Mouse (Mus musculus): ENCODE measurements at regions not wholly inside any gene's neighbourhood (a gene's known extent, or its start where the extent isn't known, plus 50 kb on each side); places are given as distances from the start of the nearest gene placed in this dataset.
"Not testable (repeated sequence)": the region's sequence is repeated elsewhere in the genome, so short reads cannot be mapped to it uniquely, and the experiment has no call there.

DNA sequence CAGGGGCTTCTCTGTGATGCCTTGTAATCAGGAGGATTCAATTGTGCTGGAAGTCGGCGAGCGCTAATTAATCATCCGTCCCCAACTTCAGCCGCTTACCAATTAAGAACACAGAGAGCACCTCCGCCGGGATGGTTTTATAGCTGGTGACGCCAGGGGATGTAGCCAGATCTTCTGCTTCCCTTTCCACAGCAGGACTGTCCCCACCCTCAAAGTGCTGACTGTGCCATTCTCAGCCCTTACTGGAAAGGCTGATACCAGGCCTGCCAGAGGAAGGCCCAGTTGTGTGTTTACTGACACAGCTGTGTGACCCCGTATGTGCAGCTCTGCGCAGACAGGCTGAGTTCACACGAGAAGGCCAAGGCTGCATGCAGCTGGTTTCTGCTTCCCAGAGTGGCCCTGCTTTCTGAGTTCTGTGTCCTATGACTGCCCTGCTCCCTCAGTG, 59.9 kb upstream of the Bend4 start:
- Histone ChIP-seq H3K4me3 (no peak overlapping the region), H3K4me1 (peaks cover 13% of the 10 kb centered on the region), H3K36me3 (replicated peaks) (no peaks in the 10 kb centered on the region), H3K9me3 (no peaks in the 10 kb centered on the region), H3K27ac (no peak overlapping the region; the same call in 1 of the 2 replicates), H3K27me3 (ENCODE audit: poor library complexity, severe bottlenecking) (no peaks in the 10 kb centered on the region)
- 63% methylated on average over 11 of the region's 11 CpGs for WGBS
- DNase-seq (ENCODE audit: extremely low spot score, low spot score) = no peak

DNA sequence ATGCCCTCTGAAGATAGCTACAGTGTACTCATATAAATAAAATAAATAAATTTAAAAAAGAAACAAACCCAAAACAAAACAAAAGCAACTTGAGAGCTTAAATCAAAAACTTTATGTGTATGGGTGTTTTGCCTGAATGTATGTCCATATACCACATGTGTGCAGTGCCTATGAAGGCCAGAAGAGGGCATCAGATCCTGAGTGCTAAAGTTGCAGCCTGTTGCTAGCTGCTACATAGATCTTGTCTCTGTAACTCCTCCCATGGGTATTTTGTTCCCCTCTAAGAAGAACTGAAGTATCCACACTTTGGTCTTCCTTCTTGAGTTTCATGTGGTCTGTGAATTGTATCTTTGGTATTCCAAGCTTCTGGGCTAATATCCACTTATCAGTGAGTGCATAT, 62.6 kb upstream of the Bend4 start:
- not testable (repeated sequence) for H3K36me3 ChIP-seq (replicated peaks); H3K9me3 ChIP-seq; H3K4me3 ChIP-seq; H3K27ac ChIP-seq; H3K27me3 ChIP-seq (ENCODE audit: poor library complexity, severe bottlenecking); DNase-seq (ENCODE audit: extremely low spot score, low spot score)
- H3K4me1 ChIP-seq = peaks cover 16% of the 10 kb centered on the region

GRCm38 (mm10) chr5:67492893-67493302, 64.8 kb upstream of the Bend4 start:
- Histone ChIP-seq H3K27me3 (ENCODE audit: poor library complexity, severe bottlenecking) (no peaks in the 10 kb centered on the region), H3K9me3 (no peaks in the 10 kb centered on the region), H3K36me3 (replicated peaks) (no peaks in the 10 kb centered on the region), H3K27ac (no peak overlapping the region), H3K4me3 (no peak overlapping the region), H3K4me1 (peaks cover 10% of the 10 kb centered on the region)
- no peak for DNase-seq (ENCODE audit: extremely low spot score, low spot score)
- WGBS = 50% methylated on average over 9 of the region's 9 CpGs

DNA sequence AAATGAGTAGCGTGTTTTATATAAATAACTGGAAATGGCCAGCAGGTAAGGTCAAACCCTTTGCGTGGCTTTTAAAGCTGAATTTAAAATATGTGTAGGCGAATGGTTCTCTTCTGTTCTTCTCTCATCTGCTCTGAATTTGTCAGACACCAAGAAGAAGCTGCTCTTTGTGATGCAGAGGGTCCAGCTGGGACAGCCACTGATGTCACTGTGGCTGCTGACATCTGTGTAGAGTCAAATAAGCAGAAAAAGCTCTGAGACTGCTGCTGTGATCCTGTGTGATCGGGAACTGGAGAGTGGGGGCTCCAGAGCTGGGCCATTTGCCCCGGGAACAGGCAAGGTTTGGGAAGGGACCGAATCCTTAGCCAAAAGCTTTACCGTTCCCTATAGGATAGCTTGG, 68.6 kb upstream of the Bend4 start:
- no peak overlapping the region for H3K27ac ChIP-seq
- DNase-seq (ENCODE audit: extremely low spot score, low spot score) = no peak
- H3K4me3 ChIP-seq = no peak overlapping the region
- H3K4me1 ChIP-seq = peaks cover 6% of the 10 kb centered on the region
- no peaks in the 10 kb centered on the region for H3K27me3 ChIP-seq (ENCODE audit: poor library complexity, severe bottlenecking)
- no peaks in the 10 kb centered on the region for H3K9me3 ChIP-seq
- no peaks in the 10 kb centered on the region for H3K36me3 ChIP-seq (replicated peaks)
- 78% methylated on average over 7 of the region's 7 CpGs for WGBS

GRCm38 (mm10) chr5:67520251-67520650, 87.4 kb upstream of the Shisa3 start:
- DNase-seq (ENCODE audit: extremely low spot score, low spot score) = no peak
- Histone ChIP-seq H3K4me1 (no peaks in the 10 kb centered on the region), H3K27ac (no peak overlapping the region), H3K9me3 (no peaks in the 10 kb centered on the region; the same call in 1 of the 2 replicates), H3K4me3 (no peak overlapping the region), H3K27me3 (ENCODE audit: poor library complexity, severe bottlenecking) (no peaks in the 10 kb centered on the region), H3K36me3 (replicated peaks) (no peaks in the 10 kb centered on the region)
- WGBS = 89% methylated on average over 5 of the region's 5 CpGs

- Histone ChIP-seq H3K9me3 (no peaks in the 10 kb centered on the region; the same call in 1 of the 2 replicates), H3K4me1 (no peaks in the 10 kb centered on the region), H3K27ac (no peak overlapping the region), H3K27me3 (ENCODE audit: poor library complexity, severe bottlenecking) (no peaks in the 10 kb centered on the region), H3K36me3 (replicated peaks) (no peaks in the 10 kb centered on the region), H3K4me3 (no peak overlapping the region)
- DNase-seq (ENCODE audit: extremely low spot score, low spot score) = no peak
- WGBS = 89% methylated on average over 3 of the region's 3 CpGs
These were observed 86.2 kb upstream of the Shisa3 start for GRCm38 (mm10) chr5:67521423-67521912.

- Histone ChIP-seq H3K27me3 (ENCODE audit: poor library complexity, severe bottlenecking) (peaks cover 27% of the 10 kb centered on the region), H3K27ac (no peak overlapping the region), H3K4me3 (no peak overlapping the region), H3K36me3 (replicated peaks) (no peaks in the 10 kb centered on the region), H3K4me1 (peaks cover 13% of the 10 kb centered on the region), H3K9me3 (no peaks in the 10 kb centered on the region)
- DNase-seq (ENCODE audit: extremely low spot score, low spot score) = no peak
- 73% methylated on average over 5 of the region's 5 CpGs for WGBS
These were observed 77.5 kb upstream of the Shisa3 start for GRCm38 (mm10) chr5:67530149-67530548.

DNA sequence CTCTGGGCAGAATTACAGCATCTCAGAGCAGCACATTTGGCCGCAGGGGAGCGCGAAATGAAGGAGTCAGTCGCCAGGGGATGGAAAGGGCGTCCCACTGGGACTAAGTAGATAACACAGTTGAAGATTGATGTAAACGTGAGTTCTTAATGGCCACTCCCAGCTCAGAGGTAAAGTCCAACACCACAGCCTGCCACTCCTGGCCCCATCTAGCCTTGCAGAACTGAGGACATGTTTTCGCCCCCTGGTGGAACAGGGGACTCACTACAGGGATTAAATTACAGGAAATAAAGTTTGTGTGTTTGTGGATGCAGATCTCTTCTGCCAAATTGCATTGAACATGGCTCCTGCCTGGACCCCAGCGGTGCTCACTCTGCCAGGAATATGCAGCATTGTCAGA, 76.7 kb upstream of the Shisa3 start:
- no peaks in the 10 kb centered on the region for H3K9me3 ChIP-seq
- no peaks in the 10 kb centered on the region for H3K36me3 ChIP-seq (replicated peaks)
- no peak overlapping the region for H3K4me3 ChIP-seq
- 37% methylated on average over 8 of the region's 8 CpGs for WGBS
- H3K27me3 ChIP-seq (ENCODE audit: poor library complexity, severe bottlenecking) = peaks cover 31% of the 10 kb centered on the region
- peak; percentile 30 for DNase-seq (ENCODE audit: extremely low spot score, low spot score)
- H3K4me1 ChIP-seq = peaks cover 13% of the 10 kb centered on the region
- no peak overlapping the region for H3K27ac ChIP-seq

DNA sequence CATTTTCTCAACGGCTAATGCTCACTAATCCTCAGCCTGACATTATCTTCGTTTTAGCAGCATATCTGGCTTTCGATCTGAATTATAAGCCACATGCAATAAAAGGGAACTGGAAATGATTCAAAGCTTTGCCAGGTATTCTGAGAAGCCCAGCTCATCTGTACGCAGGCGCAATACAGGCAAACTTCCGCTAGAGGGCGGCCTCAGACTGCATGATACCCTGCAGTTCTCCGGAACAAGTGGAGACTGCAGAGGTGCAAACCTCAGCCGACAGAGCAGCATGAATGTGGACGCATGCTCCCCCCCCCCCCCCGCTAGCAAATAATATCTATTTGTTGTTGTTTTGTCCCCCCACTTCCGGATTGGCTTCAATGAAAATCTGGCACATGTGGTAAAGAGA, 75.3 kb upstream of the Shisa3 start:
- H3K36me3 ChIP-seq (replicated peaks) = no peaks in the 10 kb centered on the region
- DNase-seq (ENCODE audit: extremely low spot score, low spot score) = peak; percentile 89
- H3K27ac ChIP-seq = no peak overlapping the region
- peak overlapping the region; percentile 42 for H3K4me3 ChIP-seq
- H3K9me3 ChIP-seq = no peaks in the 10 kb centered on the region
- H3K4me1 ChIP-seq = peaks cover 13% of the 10 kb centered on the region
- H3K27me3 ChIP-seq (ENCODE audit: poor library complexity, severe bottlenecking) = peaks cover 41% of the 10 kb centered on the region
- 5% methylated on average over 12 of the region's 12 CpGs for WGBS

- Histone ChIP-seq H3K4me3 (peak overlapping the region; percentile 42), H3K27ac (no peak overlapping the region), H3K9me3 (no peaks in the 10 kb centered on the region), H3K4me1 (peaks cover 13% of the 10 kb centered on the region), H3K27me3 (ENCODE audit: poor library complexity, severe bottlenecking) (peaks cover 42% of the 10 kb centered on the region), H3K36me3 (replicated peaks) (no peaks in the 10 kb centered on the region)
- 22% methylated on average over 15 of the region's 15 CpGs for WGBS
- DNase-seq (ENCODE audit: extremely low spot score, low spot score) = peak; percentile 52
These were observed 74.9 kb upstream of the Shisa3 start for GRCm38 (mm10) chr5:67532756-67533255.

- Histone ChIP-seq H3K27me3 (ENCODE audit: poor library complexity, severe bottlenecking) (peaks cover 42% of the 10 kb centered on the region), H3K4me1 (peaks cover 13% of the 10 kb centered on the region), H3K4me3 (no peak overlapping the region), H3K27ac (no peak overlapping the region), H3K9me3 (no peaks in the 10 kb centered on the region), H3K36me3 (replicated peaks) (no peaks in the 10 kb centered on the region)
- 86% methylated on average over 7 of the region's 7 CpGs for WGBS
- DNase-seq (ENCODE audit: extremely low spot score, low spot score) = no peak
These were observed 73.6 kb upstream of the Shisa3 start for GRCm38 (mm10) chr5:67534056-67534455.

GRCm38 (mm10) chr5:67537990-67538389, 69.7 kb upstream of the Shisa3 start:
- H3K27ac ChIP-seq = no peak overlapping the region
- H3K27me3 ChIP-seq (ENCODE audit: poor library complexity, severe bottlenecking) = peaks cover 36% of the 10 kb centered on the region
- H3K4me3 ChIP-seq = no peak overlapping the region
- 88% methylated on average over 5 of the region's 5 CpGs for WGBS
- H3K4me1 ChIP-seq = peaks cover 4% of the 10 kb centered on the region
- H3K9me3 ChIP-seq = no peaks in the 10 kb centered on the region
- DNase-seq (ENCODE audit: extremely low spot score, low spot score) = no peak
- no peaks in the 10 kb centered on the region for H3K36me3 ChIP-seq (replicated peaks)

DNA sequence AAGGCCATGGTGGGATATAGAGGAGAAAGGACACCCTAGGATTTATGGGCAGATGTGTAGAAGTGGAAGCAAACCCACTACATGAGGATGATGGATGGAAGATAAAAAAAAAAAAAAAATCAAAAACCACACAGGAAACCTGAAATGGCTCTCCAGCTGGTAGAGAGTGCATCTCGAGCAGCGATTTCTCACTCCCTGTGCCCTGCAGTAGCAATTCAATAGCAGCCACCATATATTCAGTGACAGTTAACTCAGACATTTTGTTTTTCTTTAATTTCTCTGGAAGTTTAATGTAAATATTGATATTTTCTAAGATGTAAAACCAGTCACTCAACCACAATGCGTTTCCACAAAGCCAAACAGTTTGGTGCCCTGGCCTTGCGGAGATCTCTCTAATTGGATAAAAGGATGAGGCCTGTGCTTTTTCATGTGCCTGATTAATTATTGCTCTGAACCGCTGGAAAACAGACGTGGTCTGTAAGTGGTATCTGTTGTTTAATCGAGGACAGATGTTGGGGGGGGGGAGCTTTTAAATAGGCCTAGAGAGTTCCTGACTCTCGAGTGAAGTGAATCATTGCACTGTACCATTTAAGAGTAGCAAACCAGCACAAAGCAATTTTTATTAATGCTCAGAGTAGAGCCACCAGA, 68.0 kb upstream of the Shisa3 start:
- DNase-seq (ENCODE audit: extremely low spot score, low spot score) = no peak
- no peaks in the 10 kb centered on the region for H3K9me3 ChIP-seq
- 71% methylated on average over 8 of the region's 8 CpGs for WGBS
- H3K27me3 ChIP-seq (ENCODE audit: poor library complexity, severe bottlenecking) = peaks cover 20% of the 10 kb centered on the region
- H3K4me1 ChIP-seq = no peaks in the 10 kb centered on the region
- H3K27ac ChIP-seq = no peak overlapping the region
- H3K36me3 ChIP-seq (replicated peaks) = no peaks in the 10 kb centered on the region
- no peak overlapping the region for H3K4me3 ChIP-seq
